Mouse (Mus musculus): ENCODE measurements around the gene Dusp15.
A peak's percentile ranks its signal among the peaks of the same experiment; 100 is the strongest.

Dusp15 gene

GRCm38 (mm10) chr2:152906274-152907037, 45.0 kb downstream of the Dusp15 start:
- no peak for DNase-seq (ENCODE audit: low spot score in 2 of 2)

- no peak for DNase-seq (ENCODE audit: low spot score in 2 of 2)
These were observed 46.3 kb downstream of the Dusp15 start for GRCm38 (mm10) chr2:152905036-152905829.

GRCm38 (mm10) chr2:152904127-152904643, 47.3 kb downstream of the Dusp15 start:
- DNase-seq (ENCODE audit: low spot score in 2 of 2): no peak

- no peak for DNase-seq (ENCODE audit: low spot score in 2 of 2)
These were observed 47.9 kb downstream of the Dusp15 start for GRCm38 (mm10) chr2:152903586-152903985.

GRCm38 (mm10) chr2:152902658-152903057, 48.8 kb downstream of the Dusp15 start:
- no peak for DNase-seq (ENCODE audit: low spot score in 2 of 2)

- no peak for DNase-seq (ENCODE audit: low spot score in 2 of 2)
These were observed 50.2 kb downstream of the Dusp15 start for GRCm38 (mm10) chr2:152901296-152901695.

- peak in 1 of 2 experiments; percentile 23 for DNase-seq (ENCODE audit: low spot score in 2 of 2)
These were observed 52.5 kb downstream of the Dusp15 start for GRCm38 (mm10) chr2:152899011-152899410.

GRCm38 (mm10) chr2:152896926-152897325, 54.6 kb downstream of the Dusp15 start:
- no peak for DNase-seq (ENCODE audit: low spot score in 2 of 2)

- DNase-seq (ENCODE audit: low spot score in 2 of 2): no peak
These were observed 55.7 kb downstream of the Dusp15 start for GRCm38 (mm10) chr2:152895834-152896233.
